Mouse (Mus musculus) limb, embryonic 11.5 days (tissue): ENCODE measurements around the gene Aunip. TPM values are rescaled to one million over a fixed set of nuclear protein-coding genes. Genes with fewer than 3 reads are reported as not detected.
"Not testable (repeated sequence)": the region's sequence is repeated elsewhere in the genome, so short reads cannot be mapped to it uniquely, and the experiment has no call there.

Experiments
- ATAC-seq: fragments of 200-750 bp; cut with Nextera tagmentation; 2 replicates; pipeline ENCODE4 v1.8.0; 2017; ENCODE audit warnings: low read depth; ENCODE audit not compliant: insufficient number of reproducible peaks, low FRiP score, low TSS enrichment
- DNase-seq: peaks from one replicate; pipeline ENCODE4 v3.0.0-alpha.2; 2015; ENCODE audit warnings: low spot score
- H3K27ac ChIP-seq: fragments of 300-500 bp; sonication (generic); replicated peaks from 2 replicates; pipeline ENCODE4 v1.5.1; 2014; ENCODE audit warnings: low read depth, mild to moderate bottlenecking, low read length
- H3K27me3 ChIP-seq: fragments of 300-500 bp; sonication (generic); 2 replicates; pipeline ENCODE4 v1.6.1; 2014; ENCODE audit warnings: mild to moderate bottlenecking, low read length, mixed read lengths; ENCODE audit not compliant: control insufficient read depth, insufficient read depth
- H3K36me3 ChIP-seq: fragments of 300-500 bp; sonication (generic); 2 replicates; pipeline ENCODE4 v1.6.1; 2014; ENCODE audit warnings: mild to moderate bottlenecking, low read length, moderate library complexity, mixed read lengths; ENCODE audit not compliant: control insufficient read depth, insufficient read depth
- H3K4me1 ChIP-seq: fragments of 300-500 bp; sonication (generic); 2 replicates; pipeline ENCODE4 v1.6.1; 2014; ENCODE audit warnings: low read length, mixed read lengths; ENCODE audit not compliant: control insufficient read depth, insufficient read depth
- H3K4me2 ChIP-seq: fragments of 300-500 bp; sonication (generic); 2 replicates; pipeline ENCODE4 v1.6.1; 2014; ENCODE audit warnings: low read depth, mild to moderate bottlenecking, moderate library complexity; ENCODE audit not compliant: severe bottlenecking
- H3K4me3 ChIP-seq: fragments of 300-500 bp; sonication (generic); 2 replicates; pipeline ENCODE4 v1.5.1; 2014; ENCODE audit warnings: low read depth, low read length
- H3K9ac ChIP-seq: fragments of 300-500 bp; sonication (generic); 2 replicates; pipeline ENCODE4 v1.6.1; 2014; ENCODE audit warnings: mild to moderate bottlenecking, low read length
- H3K9me3 ChIP-seq: fragments of 300-500 bp; sonication (generic); 2 replicates; pipeline ENCODE4 v1.6.1; 2016; ENCODE audit warnings: low read length; ENCODE audit not compliant: control insufficient read depth
- WGBS: fragments of 180-500 bp; shearing (Covaris S2); extraction: QIAGEN DNeasy Blood & Tissue Kit; methylation state at CpG from one replicate; pipeline ENCODE4 v1.1.7; 2014; 5-methylcytosine and 5-hydroxymethylcytosine counted together
- polyA plus RNA-seq: library from polyadenylated mRNA; unstranded; fragments of >200 nt; fragmentation: Nextera tagmentation; extraction: Ambion mirVana; gene quantifications from 2 replicates; pipeline ENCODE4 v1.2.1, GENCODE M21; 2014

Gene Aunip
- polyA plus RNA-seq, 1 experiment from 2014 or later, result 10.0 TPM

DNA sequence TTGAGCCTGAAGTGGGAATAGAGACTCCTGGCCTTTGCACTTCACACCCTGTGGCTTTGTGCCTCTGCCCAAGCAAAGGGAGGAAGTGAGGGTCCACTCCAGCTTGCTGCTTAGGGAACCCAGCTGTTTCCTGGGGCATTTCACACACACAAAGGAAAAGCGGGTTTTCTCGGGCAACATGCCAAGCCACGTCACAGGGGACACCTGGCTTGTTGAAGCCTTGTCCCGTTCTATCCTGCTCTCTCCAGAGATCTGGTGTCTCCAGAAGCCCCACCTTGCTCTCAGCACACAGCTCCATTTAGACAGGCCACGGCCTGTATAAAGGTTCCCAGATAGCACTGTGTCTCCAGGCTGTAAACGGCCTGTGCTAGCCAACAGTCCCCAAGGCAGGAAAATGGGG is 19.1 kb upstream of the Aunip start:
- H3K9ac ChIP-seq, result peak overlapping the region; percentile 12; the same call in 1 of the 2 replicates
- no peak overlapping the region for H3K27ac ChIP-seq
- ATAC-seq, result no peak
- H3K4me2 ChIP-seq, result no peak overlapping the region
- no peak for DNase-seq
- 83% methylated on average over 6 of the region's 6 CpGs for WGBS
- no peaks in the 10 kb centered on the region for H3K27me3 ChIP-seq
- 0 out of 2 replicates have a peak, but pooled peaks cover 5% of the 10 kb centered on the region for H3K4me1 ChIP-seq
- H3K4me3 ChIP-seq, result no peak overlapping the region
- no peaks in the 10 kb centered on the region for H3K9me3 ChIP-seq
- H3K36me3 ChIP-seq, result no peaks in the 10 kb centered on the region

DNA sequence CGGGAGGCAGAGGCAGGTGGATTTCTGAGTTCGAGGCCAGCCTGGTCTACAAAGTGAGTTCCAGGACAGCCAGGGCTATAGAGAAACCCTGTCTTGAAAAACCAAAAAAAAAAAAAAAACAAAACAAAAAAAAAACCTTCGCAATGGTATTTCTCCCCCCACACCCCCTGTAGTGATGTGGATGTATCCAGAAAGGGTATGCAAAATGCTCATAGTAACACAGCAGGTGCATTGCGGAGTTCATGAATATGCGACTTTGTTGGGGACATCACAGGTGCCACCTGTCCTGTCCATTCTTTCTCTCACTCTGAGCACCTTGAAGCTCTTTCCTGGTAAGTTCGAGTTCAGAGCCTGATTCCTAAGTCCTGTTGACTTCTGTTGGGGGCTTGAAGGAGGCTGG is 16.6 kb upstream of the Aunip start:
- H3K4me2 ChIP-seq, H3K36me3 ChIP-seq, H3K27me3 ChIP-seq, H3K27ac ChIP-seq, H3K4me3 ChIP-seq, DNase-seq, H3K9ac ChIP-seq, H3K9me3 ChIP-seq, ATAC-seq: not testable (repeated sequence)
- H3K4me1 ChIP-seq, result 0 out of 2 replicates have a peak, but pooled peaks cover 10% of the 10 kb centered on the region
- WGBS, result 90% methylated on average over 6 of the region's 6 CpGs

DNA sequence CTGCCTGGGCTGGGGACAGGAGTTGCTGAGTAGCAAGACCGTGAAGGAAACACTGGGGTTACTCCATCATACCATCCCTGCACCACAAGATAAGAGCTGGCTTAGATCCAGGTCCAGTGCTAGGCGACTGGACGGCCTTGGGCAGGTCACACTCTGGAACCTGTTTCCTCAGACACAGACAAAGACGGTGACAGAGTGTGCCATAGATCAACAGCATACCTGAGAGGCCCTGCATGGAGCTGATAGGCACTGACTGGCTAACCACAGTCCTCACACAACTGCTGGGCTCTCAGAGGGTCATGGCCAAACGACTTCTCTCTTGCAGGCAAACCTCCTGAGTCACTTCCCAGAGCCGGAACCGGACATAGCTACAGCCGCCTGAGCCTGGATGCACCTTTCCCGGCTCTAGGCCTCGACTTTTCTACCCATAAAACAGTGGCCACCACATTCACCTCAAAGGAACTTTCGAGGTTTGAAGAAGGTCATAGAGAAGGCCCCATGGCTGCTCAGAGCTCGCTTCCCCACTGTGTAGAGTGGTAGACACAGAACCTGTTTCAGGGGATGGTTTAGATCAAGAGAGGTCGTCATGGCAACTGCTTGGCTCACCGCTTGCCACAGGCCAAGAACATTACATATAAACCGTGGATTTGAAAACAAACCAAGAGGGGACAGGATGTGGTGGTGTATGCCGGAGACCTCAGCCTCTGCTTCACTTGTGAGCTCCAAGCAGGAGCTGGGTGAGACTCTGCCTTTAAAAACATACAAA is 15.8 kb upstream of the Aunip start:
- peak; percentile 39 for DNase-seq
- Histone ChIP-seq H3K4me2 (no peak overlapping the region), H3K27ac (no peak overlapping the region), H3K9me3 (no peaks in the 10 kb centered on the region), H3K4me3 (no peak overlapping the region), H3K36me3 (no peaks in the 10 kb centered on the region; the same call in 1 of the 2 replicates), H3K27me3 (0 out of 2 replicates have a peak, but pooled peaks cover 2% of the 10 kb centered on the region), H3K9ac (no peak overlapping the region), H3K4me1 (0 out of 2 replicates have a peak, but pooled peaks cover 10% of the 10 kb centered on the region)
- ATAC-seq, result no peak
- 73% methylated on average over 16 of the region's 16 CpGs for WGBS

DNA sequence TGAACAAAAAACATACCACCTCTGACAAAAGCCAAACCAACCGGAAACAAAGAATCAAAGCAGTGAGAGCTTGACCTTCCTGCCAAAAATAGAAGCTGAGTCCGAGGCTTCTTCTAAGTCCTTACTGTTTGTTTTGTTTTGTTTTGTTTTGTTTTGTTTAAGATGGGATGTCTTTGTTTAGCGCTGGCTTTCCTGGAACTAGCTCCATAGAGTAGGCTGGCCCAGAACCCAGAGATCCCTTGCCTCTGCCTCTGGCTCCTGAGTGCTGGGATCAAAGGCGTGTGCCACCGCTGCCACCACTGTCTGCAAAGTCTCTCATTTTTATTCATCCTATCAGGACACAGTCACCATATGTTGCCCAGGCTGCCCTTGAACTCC is 15.3 kb upstream of the Aunip start:
- Histone ChIP-seq H3K27ac (no peak overlapping the region), H3K27me3 (0 out of 2 replicates have a peak, but pooled peaks cover 2% of the 10 kb centered on the region), H3K9ac (no peak overlapping the region), H3K9me3 (no peaks in the 10 kb centered on the region), H3K36me3 (no peaks in the 10 kb centered on the region; the same call in 1 of the 2 replicates), H3K4me3 (no peak overlapping the region), H3K4me2 (no peak overlapping the region), H3K4me1 (0 out of 2 replicates have a peak, but pooled peaks cover 10% of the 10 kb centered on the region)
- 82% methylated on average over 5 of the region's 5 CpGs for WGBS
- ATAC-seq (no peak), DNase-seq (no peak)

DNA sequence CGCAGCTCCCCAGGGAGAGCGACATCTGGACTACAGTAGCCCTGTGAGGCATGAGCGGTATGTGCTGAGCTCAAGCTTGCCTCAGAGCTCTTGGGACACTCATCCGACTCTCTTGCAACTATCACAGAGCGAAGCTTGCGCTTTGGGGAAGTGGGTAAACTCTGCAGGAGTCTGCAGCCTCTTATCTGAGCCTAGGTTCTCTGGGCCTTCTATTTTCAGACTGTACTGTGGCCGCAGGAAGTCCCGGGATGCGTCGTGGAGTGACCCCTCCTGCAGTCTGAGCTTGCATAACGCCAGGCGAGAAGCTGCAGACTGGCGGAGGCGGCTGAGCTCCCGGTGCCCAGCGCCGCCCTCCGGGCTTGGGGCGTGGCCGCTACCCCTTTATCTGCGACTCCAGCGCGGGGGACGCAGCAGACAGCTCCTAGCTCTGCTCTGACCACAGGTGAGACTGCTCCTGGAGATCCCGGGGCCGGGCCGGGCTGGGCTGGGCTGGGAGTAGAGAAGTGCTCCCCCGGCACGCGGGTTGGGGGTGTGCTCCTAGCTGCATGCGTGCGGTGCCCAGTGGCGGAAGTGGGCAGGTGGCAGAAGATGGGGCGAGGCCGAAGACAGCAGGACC is 14.1 kb upstream of the Aunip start, which contains the start of gene Paqr7:
Gene Paqr7, plus strand, starts transcription at position 103 of the 616 bp plus-strand sequence.
- Histone ChIP-seq H3K9ac (peak within 1 kb of the TSS; percentile 66), H3K9me3 (no peaks in the 10 kb centered on the region), H3K27me3 (0 out of 2 replicates have a peak, but pooled peaks cover 2% of the 10 kb centered on the region), H3K4me3 (peak within 1 kb of the TSS; percentile 42), H3K4me1 (0 out of 2 replicates have a peak, but pooled peaks cover 10% of the 10 kb centered on the region), H3K27ac (no peak within 1 kb of the TSS), H3K36me3 (no peaks in the 10 kb centered on the region; the same call in 1 of the 2 replicates), H3K4me2 (peak within 1 kb of the TSS; percentile 95)
- DNase-seq (peak; percentile 62), ATAC-seq (0 out of 2 replicates have a peak, but pooled peaks have one; percentile 32)
- WGBS, result 3% methylated on average over 35 of the region's 35 CpGs

DNA sequence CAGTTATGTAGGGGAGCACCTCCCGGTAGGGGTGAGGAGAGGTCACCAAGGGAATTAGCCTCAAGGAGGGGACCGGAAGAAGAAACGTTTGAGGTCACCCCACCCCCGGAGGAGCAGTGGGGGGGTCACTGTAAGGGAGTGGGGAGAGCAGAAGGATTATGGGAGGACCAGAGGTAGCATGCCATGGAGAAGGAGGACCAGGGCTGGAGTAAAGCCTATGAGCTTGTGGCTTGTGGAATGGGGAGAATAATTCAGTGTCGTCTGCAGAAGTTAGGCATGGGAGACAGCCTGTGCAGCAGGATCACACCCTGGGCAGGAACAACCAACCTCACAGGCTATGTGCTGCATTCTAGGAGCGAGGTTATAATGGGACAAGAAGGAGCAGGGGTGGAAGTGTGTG is 13.6 kb upstream of the Aunip start:
- Histone ChIP-seq H3K4me1 (0 out of 2 replicates have a peak, but pooled peaks cover 10% of the 10 kb centered on the region), H3K9me3 (no peaks in the 10 kb centered on the region), H3K9ac (peak overlapping the region; percentile 66; the same call in 1 of the 2 replicates), H3K4me2 (peak overlapping the region; percentile 95), H3K36me3 (no peaks in the 10 kb centered on the region; the same call in 1 of the 2 replicates), H3K27me3 (0 out of 2 replicates have a peak, but pooled peaks cover 2% of the 10 kb centered on the region), H3K4me3 (peak overlapping the region; percentile 42), H3K27ac (no peak overlapping the region)
- WGBS, result 16% methylated on average over 6 of the region's 6 CpGs
- no peak for ATAC-seq
- DNase-seq, result no peak

DNA sequence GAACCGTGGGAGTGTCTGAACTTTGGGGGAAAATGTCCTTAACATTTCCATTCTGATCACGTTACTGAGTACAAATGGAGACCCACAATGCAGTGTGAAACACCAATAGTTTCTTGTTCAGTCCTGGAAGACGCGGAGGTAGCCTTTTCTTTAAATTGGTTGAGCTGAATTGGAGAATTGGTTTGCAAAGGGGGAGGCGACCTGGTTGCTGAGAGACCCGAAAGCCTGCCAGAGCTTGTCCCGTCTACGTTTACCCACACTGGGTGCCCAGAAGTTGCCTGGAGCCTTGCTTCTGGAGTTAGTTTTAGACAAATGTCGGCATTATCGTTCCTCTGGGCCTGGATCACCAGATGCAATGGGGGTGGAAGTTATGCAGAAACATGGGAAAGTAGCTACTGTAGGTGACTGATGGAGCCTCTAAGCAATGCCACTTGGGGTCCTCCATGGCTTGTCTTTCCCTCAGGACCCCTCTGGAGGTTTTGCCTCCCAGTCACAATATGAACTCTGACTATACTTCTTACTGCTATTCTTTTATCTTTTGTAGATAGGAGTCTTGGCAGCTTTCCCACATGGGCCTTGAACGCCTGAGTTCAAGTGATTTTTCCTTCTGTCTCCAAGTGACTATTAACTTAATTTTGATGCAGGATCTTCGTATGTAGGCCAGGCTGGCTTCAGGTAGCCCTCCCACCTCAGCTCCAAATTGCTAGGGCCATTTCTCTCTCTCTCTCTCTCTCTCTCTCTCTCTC is 12.6 kb upstream of the Aunip start:
- Histone ChIP-seq H3K9ac (no peak overlapping the region), H3K27me3 (0 out of 2 replicates have a peak, but pooled peaks cover 2% of the 10 kb centered on the region), H3K36me3 (no peaks in the 10 kb centered on the region; the same call in 1 of the 2 replicates), H3K4me1 (0 out of 2 replicates have a peak, but pooled peaks cover 10% of the 10 kb centered on the region), H3K9me3 (no peaks in the 10 kb centered on the region), H3K4me3 (no peak overlapping the region), H3K27ac (no peak overlapping the region), H3K4me2 (no peak overlapping the region)
- ATAC-seq, result no peak
- 84% methylated on average over 12 of the region's 12 CpGs for WGBS
- no peak for DNase-seq

DNA sequence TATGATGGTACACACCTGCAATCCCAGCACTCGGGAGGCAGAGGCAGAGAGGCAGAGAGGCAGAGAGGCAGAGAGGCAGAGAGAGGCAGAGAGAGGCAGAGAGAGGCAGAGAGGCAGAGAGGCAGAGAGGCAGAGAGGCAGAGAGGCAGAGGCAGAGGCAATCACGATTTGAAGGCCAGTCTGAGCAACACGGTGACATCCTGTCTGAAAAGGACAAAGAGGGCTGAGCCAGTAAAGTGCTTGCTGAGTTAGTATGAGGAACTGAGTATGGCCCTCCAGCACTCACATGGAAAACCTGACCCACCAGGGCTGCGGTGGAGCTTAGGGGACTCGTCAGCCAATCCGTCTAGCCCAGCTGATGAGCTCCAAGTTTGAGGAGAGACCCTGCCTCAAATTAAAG is 11.8 kb upstream of the Aunip start:
- H3K4me3 ChIP-seq, ATAC-seq, H3K27me3 ChIP-seq, DNase-seq, H3K36me3 ChIP-seq, H3K27ac ChIP-seq, H3K9ac ChIP-seq, H3K4me2 ChIP-seq, H3K9me3 ChIP-seq: not testable (repeated sequence)
- 86% methylated on average over 6 of the region's 6 CpGs for WGBS
- 0 out of 2 replicates have a peak, but pooled peaks cover 10% of the 10 kb centered on the region for H3K4me1 ChIP-seq
